Mouse (Mus musculus): ENCODE measurements at regions not wholly inside any gene's neighbourhood (a gene's known extent, or its start where the extent isn't known, plus 50 kb on each side); places are given as distances from the start of the nearest gene placed in this dataset.

DNA sequence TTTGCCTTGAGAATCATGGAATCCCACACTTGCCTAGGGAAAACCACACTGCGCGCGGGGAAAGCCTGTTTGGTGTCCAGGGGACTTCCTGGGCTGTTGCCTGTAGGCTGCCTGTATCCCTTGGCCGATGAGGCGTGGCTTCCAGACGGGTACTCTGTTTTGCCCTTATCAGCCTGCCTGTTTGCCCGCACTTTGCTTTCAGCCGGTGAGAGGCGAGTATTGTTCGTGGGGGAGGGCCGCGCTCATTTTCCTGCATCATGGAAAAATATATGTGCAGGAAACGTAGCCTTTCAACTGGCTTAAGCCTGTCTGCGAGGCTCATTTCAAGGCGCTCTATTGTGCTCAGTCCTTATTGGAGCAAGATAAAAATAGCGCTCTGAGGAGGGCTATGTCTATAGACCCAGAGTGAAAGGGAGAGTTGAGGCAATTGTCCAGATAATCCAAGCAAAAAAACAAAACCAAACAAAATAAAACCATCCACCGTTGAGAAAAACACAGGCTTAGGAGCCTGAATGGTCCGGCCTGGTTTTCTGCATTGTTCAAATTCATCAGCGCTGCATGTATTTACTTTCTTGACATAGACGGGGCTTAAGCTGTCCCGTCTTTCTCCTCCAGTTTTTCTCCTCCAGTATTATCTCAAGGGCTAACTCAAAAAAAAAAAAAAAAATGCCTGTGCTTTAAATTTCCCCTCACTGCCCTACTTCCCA lies 67.9 kb downstream of the Klf5 start:
- H3K4me3 ChIP-seq: no peak overlapping the region
- H3K4me1 ChIP-seq: no peaks in the 10 kb centered on the region
- H3K9me3 ChIP-seq: no peaks in the 10 kb centered on the region
- H3K27me3 ChIP-seq (replicated peaks): no peaks in the 10 kb centered on the region
- H3K27ac ChIP-seq: no peak overlapping the region
- H3K36me3 ChIP-seq: no peaks in the 10 kb centered on the region
- no peak overlapping the region for H3K9ac ChIP-seq
- H3K4me2 ChIP-seq (replicated peaks): no peak overlapping the region
- 74% methylated on average over 21 of the region's 21 CpGs for WGBS
- ATAC-seq (ENCODE audit: low FRiP score, low read depth): peak; percentile 68

DNA sequence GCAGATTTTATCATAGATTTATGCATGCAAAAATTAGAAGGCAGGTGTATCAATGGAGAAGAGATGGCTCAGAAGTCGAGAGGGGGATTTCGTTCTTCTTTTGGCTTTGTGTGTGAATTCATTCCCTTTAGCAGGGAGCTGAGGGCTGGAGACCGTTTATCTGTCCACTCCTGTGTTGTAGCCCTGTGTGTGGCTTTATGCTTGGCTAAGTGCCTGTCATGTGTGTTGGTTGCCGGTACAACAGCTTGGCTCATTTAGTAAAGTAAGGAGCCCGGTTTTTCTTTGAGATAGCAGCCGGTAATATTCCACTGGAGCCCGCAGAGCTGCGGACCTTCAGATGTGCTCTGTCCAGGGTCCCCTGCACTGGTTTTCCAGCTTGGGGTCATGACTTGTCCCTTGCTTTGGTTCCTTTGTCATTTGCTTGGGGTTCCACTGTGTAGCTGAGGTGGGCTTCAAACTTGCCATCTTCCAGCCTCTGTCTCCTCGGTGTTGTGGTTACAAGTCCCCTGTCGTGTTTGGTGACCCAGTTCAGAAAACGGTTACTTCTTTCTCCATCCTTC lies 68.6 kb downstream of the Klf5 start:
- Histone ChIP-seq H3K4me1 (no peaks in the 10 kb centered on the region), H3K27ac (no peak overlapping the region), H3K9ac (no peak overlapping the region), H3K36me3 (no peaks in the 10 kb centered on the region), H3K9me3 (no peaks in the 10 kb centered on the region), H3K27me3 (replicated peaks) (no peaks in the 10 kb centered on the region), H3K4me2 (replicated peaks) (no peak overlapping the region), H3K4me3 (no peak overlapping the region)
- 78% methylated on average over 11 of the region's 11 CpGs for WGBS
- ATAC-seq (ENCODE audit: low FRiP score, low read depth): no peak

DNA sequence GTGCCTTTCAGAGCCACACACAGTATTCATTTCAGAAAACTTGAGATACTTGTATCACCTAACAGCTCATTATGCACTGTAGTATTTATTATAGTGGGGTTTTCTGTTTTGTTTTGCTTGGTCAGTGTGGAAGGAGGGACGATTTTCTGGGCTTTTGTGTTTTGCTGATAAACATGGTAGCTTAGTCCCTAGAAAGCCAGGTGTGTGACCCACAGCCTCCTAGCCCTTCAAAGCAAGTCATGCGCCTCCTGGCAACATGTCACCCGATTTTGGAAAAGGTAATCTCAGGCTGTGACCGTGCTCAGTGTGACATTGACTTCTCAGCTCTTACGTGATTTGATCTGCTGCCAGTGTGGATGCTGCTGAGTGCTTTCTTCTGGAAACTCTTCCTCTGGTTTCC lies 70.9 kb downstream of the Klf5 start:
- H3K4me2 ChIP-seq (replicated peaks): no peak overlapping the region
- H3K36me3 ChIP-seq: no peaks in the 10 kb centered on the region
- H3K27me3 ChIP-seq (replicated peaks): no peaks in the 10 kb centered on the region
- no peaks in the 10 kb centered on the region for H3K9me3 ChIP-seq
- no peaks in the 10 kb centered on the region for H3K4me1 ChIP-seq
- H3K9ac ChIP-seq: no peak overlapping the region
- ATAC-seq (ENCODE audit: low FRiP score, low read depth): no peak
- no peak overlapping the region for H3K27ac ChIP-seq
- no peak overlapping the region for H3K4me3 ChIP-seq
- 87% methylated on average over 5 of the region's 5 CpGs for WGBS

DNA sequence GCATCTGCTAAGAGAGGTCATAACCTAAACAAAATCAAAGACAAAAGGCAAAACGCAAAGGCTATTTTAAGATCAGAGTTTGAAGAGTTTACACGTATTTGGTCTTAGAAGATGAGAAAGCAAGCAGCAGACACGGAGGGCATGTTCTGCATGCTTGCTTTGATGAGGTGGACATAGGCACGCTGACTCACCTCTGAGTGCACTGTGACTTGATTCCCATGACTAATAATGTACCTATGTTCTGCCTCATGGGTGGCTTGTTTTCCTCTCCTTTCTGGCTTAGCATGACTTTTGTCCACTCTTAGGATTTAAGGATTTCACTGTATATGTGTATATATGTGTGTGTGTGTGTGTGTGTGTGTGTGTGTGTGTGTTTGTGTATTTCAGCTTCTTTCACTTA lies 75.2 kb downstream of the Klf5 start:
- Histone ChIP-seq H3K27me3 (replicated peaks) (no peaks in the 10 kb centered on the region), H3K36me3 (no peaks in the 10 kb centered on the region), H3K27ac (no peak overlapping the region), H3K9me3 (no peaks in the 10 kb centered on the region), H3K4me3 (no peak overlapping the region), H3K4me1 (no peaks in the 10 kb centered on the region), H3K9ac (no peak overlapping the region), H3K4me2 (replicated peaks) (no peak overlapping the region)
- ATAC-seq (ENCODE audit: low FRiP score, low read depth): no peak
- 85% methylated on average over 4 of the region's 4 CpGs for WGBS

DNA sequence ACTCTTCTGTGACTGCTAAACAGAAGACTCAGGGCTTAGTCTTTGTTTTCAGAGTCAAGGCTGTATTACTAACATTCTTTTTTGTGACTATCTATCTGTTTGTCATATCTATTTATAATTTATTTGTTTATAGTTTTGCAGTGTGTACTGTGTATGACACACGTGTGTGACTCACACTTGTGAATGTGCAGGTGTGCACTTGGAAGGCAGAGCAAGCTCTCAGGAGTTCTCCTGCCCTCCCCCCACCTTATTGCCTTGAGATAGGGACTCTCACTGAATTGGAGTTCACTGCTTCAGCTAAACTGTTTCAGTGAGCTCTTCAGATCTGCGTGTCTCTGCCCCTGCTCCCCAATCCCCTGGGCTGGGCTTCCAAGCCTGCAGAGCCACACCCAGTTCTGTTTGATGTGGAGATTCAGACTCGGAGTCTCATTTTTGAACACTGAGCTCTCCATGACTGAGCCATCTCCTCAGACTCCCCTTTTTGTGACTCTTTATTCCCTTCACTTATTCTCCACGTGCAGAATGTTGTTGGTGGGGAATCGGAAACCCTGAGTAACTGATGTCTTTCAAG lies 76.6 kb downstream of the Klf5 start:
- Histone ChIP-seq H3K4me3 (no peak overlapping the region), H3K9ac (no peak overlapping the region), H3K27ac (no peak overlapping the region), H3K4me1 (no peaks in the 10 kb centered on the region), H3K27me3 (replicated peaks) (no peaks in the 10 kb centered on the region), H3K36me3 (no peaks in the 10 kb centered on the region), H3K9me3 (no peaks in the 10 kb centered on the region), H3K4me2 (replicated peaks) (no peak overlapping the region)
- no peak for ATAC-seq (ENCODE audit: low FRiP score, low read depth)
- WGBS: 67% methylated on average over 5 of the region's 5 CpGs

DNA sequence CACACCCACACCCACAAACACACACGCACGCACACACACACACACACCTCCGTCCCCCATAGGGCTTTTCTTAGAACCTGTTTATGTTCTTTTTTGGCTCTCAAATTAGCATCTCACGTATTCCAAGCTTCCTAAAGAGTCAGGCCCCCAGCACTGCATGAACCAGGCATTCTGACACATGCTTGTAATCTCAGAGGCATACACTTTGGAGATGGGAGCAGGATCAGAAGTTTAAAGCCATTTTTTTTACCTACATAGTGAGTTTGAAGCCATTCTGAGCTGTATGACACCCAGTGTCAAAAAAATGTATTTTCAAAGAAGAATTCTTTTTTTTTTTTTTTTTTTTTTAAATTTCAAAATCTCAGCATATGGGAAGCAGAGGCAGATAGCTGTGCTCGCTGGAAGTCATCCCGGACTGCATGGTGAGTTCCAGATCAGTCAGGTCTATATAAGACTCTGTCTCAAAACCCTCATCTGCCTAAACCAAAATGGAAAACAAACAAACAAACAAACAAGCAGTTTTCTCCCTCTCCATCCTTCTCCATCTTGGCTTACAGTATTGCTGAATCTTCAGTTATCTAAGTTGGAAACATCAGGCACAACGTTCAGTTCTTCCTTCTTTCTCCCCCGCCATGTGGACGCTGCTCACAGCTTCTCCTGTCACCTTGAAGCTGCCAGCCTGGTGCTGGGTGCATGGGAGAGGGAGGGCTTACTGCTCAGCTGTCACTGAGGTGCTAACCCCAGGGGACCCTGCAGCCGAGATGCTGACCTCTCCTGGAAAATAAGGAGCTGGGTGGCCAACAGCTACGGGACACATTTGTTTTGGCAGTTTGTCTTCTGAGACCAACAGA lies 78.4 kb downstream of the Klf5 start:
- Histone ChIP-seq H3K27ac (no peak overlapping the region), H3K27me3 (replicated peaks) (no peaks in the 10 kb centered on the region), H3K9me3 (no peaks in the 10 kb centered on the region), H3K9ac (no peak overlapping the region), H3K36me3 (no peaks in the 10 kb centered on the region), H3K4me1 (no peaks in the 10 kb centered on the region), H3K4me2 (replicated peaks) (no peak overlapping the region), H3K4me3 (no peak overlapping the region)
- 80% methylated on average over 11 of the region's 11 CpGs for WGBS
- ATAC-seq (ENCODE audit: low FRiP score, low read depth): no peak

DNA sequence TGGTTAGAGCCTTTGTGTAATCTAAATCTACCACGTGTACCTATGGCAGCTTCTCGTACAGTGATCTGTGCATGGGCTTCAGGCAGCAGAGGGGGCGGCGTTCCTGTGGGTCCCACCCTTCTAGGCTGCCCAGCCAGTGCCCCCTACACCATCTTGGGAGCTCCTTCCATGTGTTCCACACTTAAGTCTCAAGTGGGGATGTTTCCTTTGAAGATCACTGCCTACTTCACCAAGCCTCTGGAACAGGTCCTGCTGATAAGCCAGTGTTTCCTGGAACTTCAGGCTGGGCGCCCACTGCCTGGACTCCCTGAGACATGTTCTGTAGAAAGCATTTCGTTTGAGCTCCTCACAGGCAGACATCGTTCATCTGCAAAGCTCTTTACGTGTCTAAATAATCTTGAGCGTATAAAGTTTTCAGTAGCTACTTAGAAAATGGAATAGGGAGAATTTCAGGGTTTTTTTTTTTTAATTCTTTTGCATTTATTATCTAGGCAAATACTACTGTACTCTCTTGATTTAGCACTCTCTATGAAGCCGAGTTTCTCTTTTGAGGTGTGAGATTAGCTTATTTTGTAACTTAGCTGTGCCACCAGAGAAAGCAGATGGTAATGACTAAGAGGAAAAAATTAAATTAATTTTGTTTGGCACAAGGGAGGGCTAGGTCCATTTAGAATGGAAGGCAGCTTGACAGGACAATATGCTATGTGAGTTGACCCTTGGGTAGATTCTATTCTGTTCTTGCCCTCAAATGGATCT lies 82.9 kb downstream of the Klf5 start:
- H3K36me3 ChIP-seq: no peaks in the 10 kb centered on the region
- 88% methylated on average over 10 of the region's 10 CpGs for WGBS
- H3K4me2 ChIP-seq (replicated peaks): no peak overlapping the region
- no peak overlapping the region for H3K4me3 ChIP-seq
- no peaks in the 10 kb centered on the region for H3K27me3 ChIP-seq (replicated peaks)
- H3K4me1 ChIP-seq: no peaks in the 10 kb centered on the region
- ATAC-seq (ENCODE audit: low FRiP score, low read depth): no peak
- H3K9ac ChIP-seq: no peak overlapping the region
- H3K27ac ChIP-seq: no peak overlapping the region
- H3K9me3 ChIP-seq: no peaks in the 10 kb centered on the region

DNA sequence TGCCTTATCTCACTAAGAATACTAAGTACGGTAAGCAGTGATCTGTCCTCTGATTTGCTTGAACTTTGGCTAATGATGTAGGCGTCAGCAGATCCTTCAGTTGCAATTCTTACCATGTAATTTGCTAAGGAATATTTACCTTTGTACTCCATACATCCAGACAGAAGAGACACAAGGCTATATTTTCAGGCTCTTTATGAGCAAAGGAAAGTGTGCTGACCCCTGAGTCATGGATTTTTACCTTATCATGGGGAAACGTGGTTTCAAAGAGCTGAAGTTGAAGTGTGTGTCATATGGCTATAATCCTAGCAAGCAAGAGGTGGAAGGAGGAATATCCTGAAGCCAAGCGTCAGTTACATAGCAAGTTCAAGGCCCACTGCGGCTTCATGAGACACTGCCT lies 83.6 kb downstream of the Klf5 start:
- ATAC-seq (ENCODE audit: low FRiP score, low read depth): no peak
- Histone ChIP-seq H3K4me1 (no peaks in the 10 kb centered on the region), H3K36me3 (no peaks in the 10 kb centered on the region), H3K27me3 (replicated peaks) (no peaks in the 10 kb centered on the region), H3K4me3 (no peak overlapping the region), H3K9me3 (no peaks in the 10 kb centered on the region), H3K27ac (no peak overlapping the region), H3K9ac (no peak overlapping the region), H3K4me2 (replicated peaks) (no peak overlapping the region)
- WGBS: 95% methylated on average over 5 of the region's 5 CpGs

DNA sequence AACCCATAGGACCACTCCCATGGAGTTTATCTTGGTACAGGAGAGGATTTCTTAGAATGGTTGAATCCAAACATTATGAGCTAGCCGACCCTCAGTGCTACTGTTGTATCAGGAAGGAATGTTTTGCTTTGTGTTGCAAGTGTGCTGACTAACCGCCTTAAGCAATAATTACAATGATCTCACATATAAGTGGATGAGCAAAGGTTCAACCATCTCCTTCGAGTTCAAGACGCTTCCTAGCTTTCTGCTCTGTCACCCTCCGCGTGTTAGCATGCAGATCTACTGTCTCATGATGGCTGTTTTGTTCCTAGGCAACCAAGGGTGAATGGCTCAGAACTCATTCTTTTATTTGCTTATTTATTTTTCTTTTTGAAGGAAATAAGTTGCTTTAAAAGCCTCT lies 84.7 kb downstream of the Klf5 start:
- no peak overlapping the region for H3K4me2 ChIP-seq (replicated peaks)
- no peaks in the 10 kb centered on the region for H3K36me3 ChIP-seq
- H3K27me3 ChIP-seq (replicated peaks): no peaks in the 10 kb centered on the region
- no peaks in the 10 kb centered on the region for H3K9me3 ChIP-seq
- H3K4me1 ChIP-seq: no peaks in the 10 kb centered on the region
- H3K9ac ChIP-seq: no peak overlapping the region
- WGBS: 90% methylated on average over 6 of the region's 6 CpGs
- H3K4me3 ChIP-seq: no peak overlapping the region
- no peak for ATAC-seq (ENCODE audit: low FRiP score, low read depth)
- H3K27ac ChIP-seq: no peak overlapping the region

DNA sequence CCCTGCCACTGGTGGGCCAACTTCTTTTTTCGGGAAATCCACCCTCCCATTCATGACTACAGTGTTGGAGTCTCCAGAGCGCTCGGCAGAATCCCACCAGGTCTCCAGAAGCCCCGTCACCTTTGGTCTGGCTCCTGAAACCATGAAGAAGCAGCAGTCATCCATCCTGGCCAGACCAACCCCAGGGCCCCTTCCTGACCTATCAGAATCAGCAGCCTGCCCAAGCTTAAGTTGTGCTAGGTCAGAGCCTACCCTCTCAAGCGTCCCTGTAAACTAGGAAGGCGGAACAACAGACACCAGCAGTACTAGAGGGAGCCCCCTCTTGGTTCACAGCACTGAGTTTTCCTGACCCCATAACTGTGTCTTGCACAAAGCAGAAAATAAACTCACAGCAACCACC lies 89.1 kb downstream of the Klf5 start:
- Histone ChIP-seq H3K27ac (no peak overlapping the region), H3K9ac (no peak overlapping the region), H3K36me3 (no peaks in the 10 kb centered on the region), H3K9me3 (no peaks in the 10 kb centered on the region), H3K4me1 (no peaks in the 10 kb centered on the region), H3K27me3 (replicated peaks) (no peaks in the 10 kb centered on the region), H3K4me3 (no peak overlapping the region), H3K4me2 (replicated peaks) (no peak overlapping the region)
- 95% methylated on average over 6 of the region's 6 CpGs for WGBS
- ATAC-seq (ENCODE audit: low FRiP score, low read depth): no peak

DNA sequence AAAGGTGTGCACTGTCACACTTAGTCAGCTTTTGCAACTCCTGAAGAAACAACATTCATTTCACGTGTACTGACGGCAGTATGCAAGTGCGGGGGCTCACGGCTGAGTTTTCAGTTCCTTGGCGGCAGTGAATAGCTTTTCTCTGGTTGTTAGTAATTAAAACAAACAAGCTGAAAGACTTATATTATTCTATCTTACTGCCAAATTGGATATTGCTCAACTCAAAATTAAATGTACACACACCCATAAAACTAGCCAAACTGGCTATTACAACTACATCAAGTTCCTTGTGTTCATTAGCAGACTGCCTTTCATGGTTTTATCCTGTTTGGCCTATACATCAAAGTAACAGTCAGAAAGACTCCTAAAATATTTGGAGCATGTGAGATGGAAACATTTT lies 90.8 kb downstream of the Klf5 start:
- Histone ChIP-seq H3K27me3 (replicated peaks) (no peaks in the 10 kb centered on the region), H3K4me1 (no peaks in the 10 kb centered on the region), H3K4me3 (no peak overlapping the region), H3K36me3 (no peaks in the 10 kb centered on the region), H3K27ac (no peak overlapping the region), H3K9ac (no peak overlapping the region), H3K4me2 (replicated peaks) (no peak overlapping the region), H3K9me3 (no peaks in the 10 kb centered on the region)
- ATAC-seq (ENCODE audit: low FRiP score, low read depth): no peak
- 87% methylated on average over 5 of the region's 5 CpGs for WGBS

DNA sequence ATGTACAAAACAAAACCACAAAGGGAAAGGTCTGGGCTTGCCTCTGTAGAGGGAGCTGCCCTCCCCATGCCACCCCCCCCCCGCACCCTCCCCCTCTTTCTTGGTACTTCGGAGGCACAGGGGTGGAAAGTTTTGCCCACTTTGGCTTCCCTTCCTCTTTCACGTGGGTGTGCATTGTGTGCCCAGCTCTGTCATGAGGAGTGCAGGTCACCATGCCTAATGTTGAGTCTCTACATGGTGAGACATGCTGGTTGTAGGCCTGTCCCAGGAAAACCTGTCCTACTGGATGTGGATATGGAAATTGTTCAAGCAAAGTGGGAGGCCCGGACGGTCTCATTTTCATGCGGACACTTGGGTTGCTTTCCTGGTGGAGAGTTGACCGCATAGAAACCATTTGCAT lies 93.2 kb downstream of the Klf5 start:
- no peak overlapping the region for H3K9ac ChIP-seq
- H3K4me2 ChIP-seq (replicated peaks): no peak overlapping the region
- no peaks in the 10 kb centered on the region for H3K27me3 ChIP-seq (replicated peaks)
- no peak for ATAC-seq (ENCODE audit: low FRiP score, low read depth)
- no peaks in the 10 kb centered on the region for H3K36me3 ChIP-seq
- H3K4me3 ChIP-seq: no peak overlapping the region
- H3K27ac ChIP-seq: no peak overlapping the region
- 86% methylated on average over 7 of the region's 7 CpGs for WGBS
- H3K4me1 ChIP-seq: no peaks in the 10 kb centered on the region
- H3K9me3 ChIP-seq: no peaks in the 10 kb centered on the region

All from neural tube, embryonic 12.5 days (tissue).